Mouse (Mus musculus) ES-CJ7 (cell line): ENCODE data around the gene Tenm4.

ENCODE experiments used
- DNase-seq: peaks from one replicate; pipeline ENCODE4 v3.0.0; 2011; ENCODE audit warnings: low read depth, low spot score

Gene Tenm4

GRCm38 (mm10) chr7:96842477-96843255 is 671.6 kb downstream of the Tenm4 start:
- DNase-seq = peak; percentile 10

- DNase-seq = no peak
These were observed 673.3 kb downstream of the Tenm4 start for GRCm38 (mm10) chr7:96844104-96844894.

- no peak for DNase-seq
These were observed 681.7 kb downstream of the Tenm4 start for GRCm38 (mm10) chr7:96852781-96853180.

- no peak for DNase-seq
These were observed 684.9 kb downstream of the Tenm4 start for GRCm38 (mm10) chr7:96855867-96856406.

- DNase-seq = no peak
These were observed 685.5 kb downstream of the Tenm4 start for GRCm38 (mm10) chr7:96856518-96856917.

- no peak for DNase-seq
These were observed 688.0 kb downstream of the Tenm4 start for GRCm38 (mm10) chr7:96859077-96859476.

GRCm38 (mm10) chr7:96859684-96860083 is 688.6 kb downstream of the Tenm4 start:
- DNase-seq = no peak

GRCm38 (mm10) chr7:96860650-96861049 is 689.6 kb downstream of the Tenm4 start:
- no peak for DNase-seq

GRCm38 (mm10) chr7:96864894-96865722 is 694.1 kb downstream of the Tenm4 start:
- peak; percentile 15 for DNase-seq

GRCm38 (mm10) chr7:96869079-96869810 is 698.2 kb downstream of the Tenm4 start:
- no peak for DNase-seq

- DNase-seq = no peak
These were observed 699.4 kb downstream of the Tenm4 start for GRCm38 (mm10) chr7:96870473-96870872.

- no peak for DNase-seq
These were observed 700.0 kb downstream of the Tenm4 start for GRCm38 (mm10) chr7:96871031-96871430.

GRCm38 (mm10) chr7:96878511-96879276 is 707.6 kb downstream of the Tenm4 start:
- DNase-seq = no peak

GRCm38 (mm10) chr7:96879593-96879992 is 708.5 kb downstream of the Tenm4 start:
- DNase-seq = no peak

GRCm38 (mm10) chr7:96880221-96880944 is 709.3 kb downstream of the Tenm4 start:
- DNase-seq = no peak

- DNase-seq = no peak
These were observed 712.3 kb downstream of the Tenm4 start for GRCm38 (mm10) chr7:96883297-96883696.

- DNase-seq = no peak
These were observed 716.1 kb downstream of the Tenm4 start for GRCm38 (mm10) chr7:96887088-96887654.

- DNase-seq = no peak
These were observed 718.3 kb downstream of the Tenm4 start for GRCm38 (mm10) chr7:96889061-96890034.
